Comparison of ENCODE assay signal across 12 mouse cellular contexts in the genomic region with DNA sequence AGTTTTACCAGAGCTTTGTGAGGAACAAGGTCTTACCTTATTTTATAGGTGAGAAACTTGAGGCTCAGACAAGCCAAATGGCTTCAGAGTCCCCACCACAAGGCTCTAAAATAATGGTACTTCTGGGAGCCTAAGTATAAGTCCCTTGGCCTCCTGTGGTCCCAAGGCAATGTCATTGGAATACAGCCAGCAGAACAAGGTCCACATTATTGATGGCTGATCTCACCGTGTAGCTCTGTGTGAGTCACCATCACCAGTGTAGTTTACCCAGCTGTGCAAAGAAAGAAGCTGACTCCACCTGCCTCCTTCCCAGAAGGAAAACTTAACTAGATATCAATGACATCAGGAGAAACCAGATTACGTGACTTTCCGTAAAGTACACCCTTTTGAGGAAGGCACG.
DNase-seq lines count a peak whose midpoint lies in the region; ATAC-seq and TF ChIP-seq lines count a peak whose summit lies in the region.
"Had no signal": no experiment of that assay in that cellular context is flagged by ENCODE, and none has a peak within 500 bp of the region (broad histone marks: within the 10 kb centered on the region; RNA-seq: fewer than 3 reads in every experiment).

No protein-coding gene starts in this region.

- H3K4me2 ChIP-seq in lung, postnatal 0 days (replicated peaks; ENCODE audit: low read depth, low read length), result no peak overlapping the region
- H3K4me2 ChIP-seq in intestine, embryonic 14.5 days (ENCODE audit: low read length), result no peak overlapping the region
- H3K4me2 ChIP-seq in stomach, embryonic 15.5 days, result no peak overlapping the region
- H3K4me2 ChIP-seq: hindbrain, embryonic 13.5 days had no signal

- 51% methylated on average over 4 of the region's 4 CpGs for WGBS in lung, postnatal 0 days
- WGBS in intestine, embryonic 14.5 days, result 63% methylated on average over 4 of the region's 4 CpGs
- WGBS in stomach, embryonic 15.5 days, result 38% methylated on average over 4 of the region's 4 CpGs

- ATAC-seq in lung, postnatal 0 days, result peak; percentile 71
- peak; percentile 85 for ATAC-seq in intestine, embryonic 14.5 days (replicated peaks; ENCODE audit: low FRiP score, low TSS enrichment, low read depth)
- peak; percentile 91 for ATAC-seq in stomach, embryonic 15.5 days (ENCODE audit: insufficient read depth, low FRiP score, low read depth)

- H3K36me3 ChIP-seq in lung, postnatal 0 days (ENCODE audit: insufficient read depth, low read length), result no peaks in the 10 kb centered on the region
- H3K36me3 ChIP-seq in intestine, embryonic 14.5 days (ENCODE audit: control insufficient read depth, insufficient read depth, low read length), result no peaks in the 10 kb centered on the region
- H3K36me3 ChIP-seq in stomach, embryonic 15.5 days, result no peaks in the 10 kb centered on the region
- H3K36me3 ChIP-seq: hindbrain, embryonic 13.5 days had no signal

- no peak overlapping the region for H3K9ac ChIP-seq in lung, postnatal 0 days (replicated peaks; ENCODE audit: low read depth)
- H3K9ac ChIP-seq in intestine, embryonic 14.5 days (ENCODE audit: low read length), result no peak overlapping the region
- no peak overlapping the region for H3K9ac ChIP-seq in stomach, embryonic 15.5 days
- H3K9ac ChIP-seq: hindbrain, embryonic 13.5 days had no signal

- intact Hi-C loops in heart, postnatal 25 days (cut with DNase I), result no loop called here
- intact Hi-C loops in gastrocnemius, postnatal 14 days (cut with DNase I; ENCODE audit: low total_unique reads), result no loop called here

- no peaks in the 10 kb centered on the region for H3K27me3 ChIP-seq in lung, postnatal 0 days (replicated peaks; ENCODE audit: insufficient read depth, low read length)
- H3K27me3 ChIP-seq in intestine, embryonic 14.5 days (replicated peaks; ENCODE audit: control insufficient read depth, insufficient read depth, low read length), result no peaks in the 10 kb centered on the region
- no peaks in the 10 kb centered on the region for H3K27me3 ChIP-seq in stomach, embryonic 15.5 days (replicated peaks)
- H3K27me3 ChIP-seq: hindbrain, embryonic 13.5 days had no signal

- TF ChIP-seq CTCF in lung, postnatal 0 days (IDR thresholded peaks at IDR 0.05), result no peak

- H3K4me1 ChIP-seq in lung, postnatal 0 days (ENCODE audit: insufficient read depth, low read depth, low read length), result no peaks in the 10 kb centered on the region
- 0 out of 2 replicates have a peak, but pooled peaks cover 6% of the 10 kb centered on the region for H3K4me1 ChIP-seq in intestine, embryonic 14.5 days (replicated peaks; ENCODE audit: control insufficient read depth, insufficient read depth, low read length)
- no peaks in the 10 kb centered on the region for H3K4me1 ChIP-seq in stomach, embryonic 15.5 days
- H3K4me1 ChIP-seq: hindbrain, embryonic 13.5 days had no signal

- peak; percentile 77 for TF ChIP-seq EP300 in lung, postnatal 0 days (IDR thresholded peaks at IDR 0.05)

- DNase-seq in heart, adult 11 months, result peak; percentile 72
- DNase-seq in heart, postnatal 25 days (ENCODE audit: low spot score), result no peak
- DNase-seq in lung, postnatal 0 days (ENCODE audit: low spot score), result peak; percentile 63
- no peak for DNase-seq in lung, postnatal 14 days
- DNase-seq in intestine, embryonic 14.5 days (ENCODE audit: low spot score), result peak; percentile 59
- DNase-seq in gastrocnemius, postnatal 14 days, result no peak
- DNase-seq in retina, embryonic 14.5 days (ENCODE audit: low spot score), result no peak
- DNase-seq: B cell, adult 2 months; cerebellum, adult 9-11 months; left cerebral cortex, postnatal 4 days had no signal

- no peak overlapping the region for H3K4me3 ChIP-seq in lung, postnatal 0 days (ENCODE audit: low read depth, low read length)
- no peak overlapping the region for H3K4me3 ChIP-seq in intestine, embryonic 14.5 days (ENCODE audit: low read depth, low read length)
- no peak overlapping the region for H3K4me3 ChIP-seq in stomach, embryonic 15.5 days (replicated peaks)
- H3K4me3 ChIP-seq: hindbrain, embryonic 13.5 days had no signal

- no peaks in the 10 kb centered on the region for H3K9me3 ChIP-seq in lung, postnatal 0 days (ENCODE audit: low read length)
- no peaks in the 10 kb centered on the region for H3K9me3 ChIP-seq in intestine, embryonic 14.5 days (ENCODE audit: control insufficient read depth, low read length)
- no peaks in the 10 kb centered on the region for H3K9me3 ChIP-seq in stomach, embryonic 15.5 days
- H3K9me3 ChIP-seq: hindbrain, embryonic 13.5 days had no signal

- H3K27ac ChIP-seq in lung, postnatal 0 days (ENCODE audit: low read length), result no peak overlapping the region
- peak overlapping the region; percentile 64 for H3K27ac ChIP-seq in intestine, embryonic 14.5 days (ENCODE audit: low read depth)
- H3K27ac ChIP-seq in stomach, embryonic 15.5 days, result peak overlapping the region; percentile 92
- H3K27ac ChIP-seq: hindbrain, embryonic 13.5 days had no signal

Comparison
In these comparisons a context has a peak if more than half of its experiments do, and no peak if none do; other contexts are left out.
1. DNase-seq: peak in heart, adult 11 months (single experiment), lung, postnatal 0 days (single experiment) and intestine, embryonic 14.5 days (single experiment); none in heart, postnatal 25 days (single experiment), lung, postnatal 14 days (single experiment), gastrocnemius, postnatal 14 days (single experiment) and retina, embryonic 14.5 days (single experiment).
2. Peak in every context shown above with its lines, with median percentiles within 50 percentile points of each other: ATAC-seq.